Mouse (Mus musculus) G1E-ER4 (cell line): Measurements from ENCODE around the gene Nudt19. TPM values are rescaled to one million over a fixed set of nuclear protein-coding genes. Genes with fewer than 3 reads are reported as not detected.

ENCODE experiments used
- GATA1 ChIP-seq: IDR thresholded peaks from one replicate; pipeline ENCODE4 v1.8.0; 2012; ENCODE audit warnings: low read length, inconsistent platforms
- polyA plus RNA-seq: library from polyadenylated mRNA; stranded (reverse); fragments of >175 nt; gene quantifications from 2 replicates; pipeline ENCODE4 v1.2.3, GENCODE M21; 2012

Gene Nudt19
- polyA plus RNA-seq, 1 experiment: 83.6 TPM

GRCm38 (mm10) chr7:35535750-35536512 is 20.2 kb downstream of the Nudt19 start:
- no peak for TF ChIP-seq GATA1

- no peak for TF ChIP-seq GATA1
Observed at GRCm38 (mm10) chr7:35530026-35530425, 26.1 kb downstream of the Nudt19 start.

GRCm38 (mm10) chr7:35526795-35527194 is 29.3 kb downstream of the Nudt19 start:
- TF ChIP-seq GATA1: no peak

- TF ChIP-seq GATA1: no peak
Observed at GRCm38 (mm10) chr7:35501995-35502394, 54.1 kb downstream of the Nudt19 start.

GRCm38 (mm10) chr7:35497516-35497915 is 58.6 kb downstream of the Nudt19 start:
- TF ChIP-seq GATA1: no peak

Other genes with a start within 250 kb of the Nudt19 start
- gene Gpatch1, start 237.9 kb downstream of the Nudt19 start, polyA plus RNA-seq: 22.2 and 23.0 TPM in 2 replicates
- gene Rhpn2, start 222.1 kb downstream of the Nudt19 start, polyA plus RNA-seq: 0.08 and 0.13 TPM in 2 replicates
- gene Faap24, start 159.5 kb downstream of the Nudt19 start, polyA plus RNA-seq: 15.7 and 38.4 TPM in 2 replicates
- 18.9 and 20.1 TPM in 2 replicates for gene Cep89, start 159.3 kb downstream of the Nudt19 start, polyA plus RNA-seq
- gene Slc7a9, start 107.5 kb downstream of the Nudt19 start, polyA plus RNA-seq: not detected in 2 replicates
- not detected in 2 replicates for gene Tdrd12, start 18.6 kb downstream of the Nudt19 start, polyA plus RNA-seq
- gene Rgs9bp, start 29.3 kb upstream of the Nudt19 start, polyA plus RNA-seq: 2.0 and 2.8 TPM in 2 replicates
- gene Ankrd27, start 29.9 kb upstream of the Nudt19 start, polyA plus RNA-seq: 276 and 375 TPM in 2 replicates
- 420 and 492 TPM in 2 replicates for gene Pdcd5, start 91.2 kb upstream of the Nudt19 start, polyA plus RNA-seq
- 10.9 and 12.9 TPM in 2 replicates for gene Dpy19l3, start 198.2 kb upstream of the Nudt19 start, polyA plus RNA-seq
- 13.6 and 26.1 TPM in 2 replicates for gene Zfp507, start 246.7 kb upstream of the Nudt19 start, polyA plus RNA-seq